Mouse (Mus musculus) brain, adult 2 months (tissue): ENCODE measurements at regions not wholly inside any gene's neighbourhood (a gene's known extent, or its start where the extent isn't known, plus 50 kb on each side); places are given as distances from the start of the nearest gene placed in this dataset.
"Not testable (repeated sequence)": the region's sequence is repeated elsewhere in the genome, so short reads cannot be mapped to it uniquely, and the experiment has no call there.

Experiments used
- DNase-seq: peaks from one replicate; pipeline ENCODE4 v3.0.0; 2011; ENCODE audit warnings: low read depth, low spot score

DNA sequence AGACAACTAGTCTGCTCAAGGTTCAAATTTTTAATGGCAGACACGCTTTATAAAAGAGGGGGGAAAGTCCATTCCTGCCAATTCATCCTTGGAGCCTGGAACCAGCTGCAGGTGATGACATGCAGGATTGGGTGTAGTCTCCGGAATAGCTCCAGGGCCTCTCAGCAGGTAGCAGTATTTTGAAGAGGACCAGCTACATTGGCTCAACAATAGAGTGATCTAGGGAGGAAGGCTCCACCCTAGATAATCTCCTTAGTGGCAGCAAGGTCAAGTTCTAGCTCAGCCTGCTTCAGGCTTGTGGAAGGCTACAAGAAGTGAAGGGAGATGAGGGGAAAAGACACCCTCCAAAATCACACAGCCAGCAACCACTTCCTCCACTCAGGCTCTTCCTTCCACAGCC lies 1405.1 kb downstream of the 4930444P10Rik start:
- DNase-seq = not testable (repeated sequence)

GRCm38 (mm10) chr1:14686172-14686571 lies 1407.0 kb downstream of the 4930444P10Rik start:
- DNase-seq = no peak

DNA sequence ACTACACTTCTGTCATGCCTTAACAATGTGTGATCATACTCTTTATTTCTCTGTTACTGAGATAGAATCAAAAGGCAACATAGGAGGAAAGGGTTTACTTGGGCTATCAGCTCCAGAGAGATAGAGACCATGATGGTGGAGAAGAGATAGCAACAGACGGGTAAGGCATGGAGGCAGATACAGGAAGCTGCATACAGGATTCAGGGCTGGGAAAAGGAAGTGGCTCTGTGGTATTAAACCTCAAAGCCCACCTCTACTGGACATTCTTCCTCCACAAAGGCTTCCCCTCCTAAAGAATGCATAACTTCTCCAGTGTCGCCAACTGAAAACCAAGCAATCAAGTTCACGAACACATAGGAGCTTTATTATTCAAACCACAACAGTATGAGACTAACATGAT lies 1412.7 kb downstream of the 4930444P10Rik start:
- DNase-seq = no peak

DNA sequence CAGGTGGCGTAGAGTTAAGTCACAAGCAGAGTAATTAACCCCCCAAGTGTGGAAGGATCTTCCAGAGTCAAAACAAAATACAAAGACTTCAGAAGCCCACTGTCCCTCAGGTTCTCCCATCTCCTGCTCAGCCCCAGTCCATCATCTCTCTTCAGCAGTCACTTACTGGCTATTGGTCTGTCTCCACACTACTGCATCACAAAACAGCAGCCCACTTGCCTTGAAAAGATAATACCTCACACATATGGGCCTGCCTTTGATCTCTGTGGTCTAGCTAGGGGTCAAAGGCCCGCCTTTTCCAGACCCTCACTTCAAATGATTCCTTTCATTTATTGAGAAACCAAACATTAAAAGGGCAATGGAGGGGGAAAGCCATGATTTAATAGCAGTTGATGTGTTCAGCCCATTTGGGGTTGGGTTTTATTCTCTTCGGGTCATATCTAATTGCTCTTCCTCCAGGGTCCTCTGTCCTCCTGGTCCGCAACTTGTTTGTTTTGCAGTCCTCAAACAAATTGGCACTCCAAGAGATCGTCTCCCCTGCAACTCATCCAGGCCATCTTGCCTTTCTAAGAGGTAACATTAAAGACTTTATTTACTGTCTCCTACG lies 1420.6 kb downstream of the 4930444P10Rik start:
- no peak for DNase-seq

DNA sequence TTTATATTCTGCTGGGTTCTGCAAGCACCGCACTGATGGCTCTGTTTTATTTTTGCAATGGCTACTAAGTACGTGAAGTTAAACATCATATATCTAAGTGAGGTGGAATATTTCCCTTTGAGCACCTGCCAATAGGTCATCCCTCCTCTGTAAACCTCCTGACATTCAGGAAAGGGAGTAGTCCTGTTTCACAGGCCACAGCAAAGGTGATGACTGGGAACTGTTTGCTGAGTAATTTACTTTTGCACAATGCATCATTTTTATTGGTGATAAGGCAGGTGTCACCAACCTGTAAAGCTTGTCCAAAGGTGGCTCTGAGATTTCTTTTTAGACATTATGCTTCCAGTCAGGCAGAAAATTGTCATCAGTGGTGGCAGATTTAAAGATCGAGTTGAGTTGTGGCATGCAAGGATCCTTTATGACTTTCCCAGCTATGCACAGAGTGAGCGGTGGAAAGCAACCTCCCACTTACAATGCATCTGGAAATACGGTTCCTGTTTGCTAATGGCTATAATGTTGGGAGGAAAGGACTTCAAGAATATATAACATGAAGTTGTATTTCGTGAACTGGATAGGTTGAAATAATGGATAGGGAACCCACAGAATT lies 1430.3 kb downstream of the 4930444P10Rik start:
- DNase-seq = no peak

DNA sequence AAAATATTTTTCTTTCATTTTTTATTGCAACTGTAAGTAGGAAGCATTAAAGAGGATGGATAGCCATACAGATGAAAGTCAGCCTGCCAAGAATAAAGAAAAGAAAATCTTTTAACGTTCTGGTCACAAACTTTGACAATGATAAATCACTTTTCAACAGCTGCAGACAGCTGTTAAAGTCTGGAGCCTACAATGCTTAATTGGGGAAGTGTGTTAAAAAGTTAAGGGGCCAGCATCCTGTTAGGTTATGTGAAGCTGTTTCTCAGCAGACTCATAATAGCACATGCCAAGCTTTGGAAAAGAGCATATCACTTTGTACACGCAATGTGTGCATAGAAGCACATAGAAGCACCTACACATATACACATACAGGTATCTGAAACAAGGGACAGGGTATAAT lies 1431.3 kb downstream of the 4930444P10Rik start:
- no peak for DNase-seq

GRCm38 (mm10) chr1:14650346-14650745 lies 1442.8 kb downstream of the 4930444P10Rik start:
- DNase-seq = no peak

DNA sequence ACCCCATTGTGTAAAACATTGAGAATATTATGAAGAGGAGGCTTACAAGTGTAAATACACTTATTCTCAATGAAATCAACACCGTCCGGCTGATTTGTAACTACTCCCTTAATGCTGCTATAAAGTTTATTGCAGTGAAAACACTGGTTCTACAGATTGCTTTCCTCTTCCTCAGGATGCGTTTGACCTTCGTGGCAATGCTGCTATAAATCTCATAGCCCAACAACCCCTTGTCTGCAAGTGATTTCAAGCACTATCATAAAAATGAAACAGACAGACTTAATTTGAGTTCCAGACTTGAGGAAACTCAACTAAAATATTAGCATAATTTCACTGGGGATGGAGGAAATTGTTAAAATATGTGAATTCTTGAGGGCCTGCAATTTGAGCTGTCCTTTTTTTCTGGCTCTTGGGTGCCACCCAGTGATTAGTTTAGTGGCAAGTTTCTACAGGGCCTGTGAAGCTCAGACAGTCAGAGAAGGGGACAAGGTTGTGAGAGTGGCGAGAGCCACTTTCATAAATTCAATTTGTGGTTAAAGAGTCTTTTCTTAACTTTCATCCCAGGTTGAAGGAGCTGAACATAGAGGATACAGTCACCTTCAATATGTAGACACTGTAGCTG lies 1457.4 kb downstream of the 4930444P10Rik start:
- DNase-seq = peak; percentile 60

GRCm38 (mm10) chr1:14631994-14632393 lies 1461.1 kb downstream of the 4930444P10Rik start:
- DNase-seq = no peak

- DNase-seq = no peak
Observed at GRCm38 (mm10) chr1:14627204-14627603, 1465.9 kb downstream of the 4930444P10Rik start.

- DNase-seq = no peak
Observed at GRCm38 (mm10) chr1:14626685-14627084, 1466.4 kb downstream of the 4930444P10Rik start.

DNA sequence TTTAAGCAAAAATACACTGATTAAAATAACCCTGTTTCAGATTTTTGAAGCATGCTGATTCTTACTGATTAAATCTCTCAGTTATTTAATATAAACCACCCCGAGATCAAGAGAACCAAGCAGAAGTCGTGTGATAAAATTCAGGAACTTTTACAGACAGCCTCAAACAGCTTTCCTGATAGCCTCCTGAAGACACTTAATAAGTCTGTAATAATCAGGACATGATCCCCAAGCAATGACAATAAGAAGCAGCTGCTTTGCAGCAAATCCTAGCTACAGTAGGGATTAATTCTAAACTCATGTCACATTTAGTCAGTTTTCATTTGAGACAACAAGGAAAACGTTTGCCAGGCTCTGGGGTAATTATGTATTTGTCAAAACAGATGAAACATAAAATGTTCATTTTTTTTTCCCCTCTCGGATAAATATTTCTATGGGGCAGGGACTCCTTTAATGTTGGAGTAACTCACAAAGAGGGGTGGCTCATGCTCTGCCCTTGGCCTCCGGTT lies 1472.1 kb downstream of the 4930444P10Rik start:
- DNase-seq = no peak

DNA sequence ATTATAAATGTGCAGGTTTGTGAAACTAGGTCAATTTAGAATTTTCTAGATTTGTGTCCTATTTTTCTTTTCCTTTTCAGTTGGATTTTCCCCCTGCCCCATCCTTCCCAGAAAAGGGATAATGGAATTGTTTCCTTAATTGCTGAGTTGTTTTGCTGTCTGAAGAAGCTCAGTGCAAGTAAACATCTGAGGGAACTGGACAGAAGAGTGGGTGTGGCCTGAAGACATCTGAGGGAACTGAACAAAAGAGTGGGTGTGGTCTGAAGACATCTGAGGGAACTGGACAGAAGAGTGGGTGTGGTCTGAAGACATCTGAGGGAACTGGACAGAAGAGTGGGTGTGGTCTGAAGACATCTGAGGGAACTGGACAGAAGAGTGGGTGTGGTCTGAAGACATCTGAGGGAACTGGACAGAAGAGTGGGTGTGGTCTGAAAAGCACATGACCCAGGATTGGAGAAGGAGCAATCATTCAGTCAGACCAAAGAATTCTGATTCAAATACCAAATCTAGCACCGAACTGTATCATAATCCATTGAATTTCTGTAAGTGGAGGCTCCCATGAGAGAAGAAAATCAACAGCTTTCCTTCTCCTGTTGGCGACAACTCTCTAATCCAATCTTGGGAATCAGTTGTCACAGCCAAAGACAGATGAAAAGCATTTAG lies 1479.8 kb downstream of the 4930444P10Rik start:
- DNase-seq = no peak

GRCm38 (mm10) chr1:14609054-14609453 lies 1484.1 kb downstream of the 4930444P10Rik start:
- no peak for DNase-seq

DNA sequence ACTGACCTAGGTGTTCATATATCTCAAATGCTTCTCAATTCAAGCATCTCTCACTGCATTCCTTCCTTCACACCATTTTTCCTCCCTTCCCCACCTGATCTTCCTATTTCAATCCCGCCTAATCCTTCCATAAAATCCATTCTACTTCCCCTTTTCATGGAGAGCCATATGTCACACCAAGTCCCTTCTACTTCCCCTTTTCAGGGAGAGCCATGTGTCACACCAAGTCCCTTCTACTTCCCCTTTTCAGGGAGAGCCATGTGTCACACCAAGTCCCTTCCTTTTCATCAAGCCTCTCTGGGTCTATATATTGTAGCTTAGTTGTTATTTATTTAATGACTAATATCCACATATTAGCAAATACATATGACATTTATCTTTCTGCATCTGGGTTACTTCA lies 1497.2 kb downstream of the 4930444P10Rik start:
- no peak for DNase-seq

GRCm38 (mm10) chr1:14589905-14590304 lies 1503.2 kb downstream of the 4930444P10Rik start:
- no peak for DNase-seq

DNA sequence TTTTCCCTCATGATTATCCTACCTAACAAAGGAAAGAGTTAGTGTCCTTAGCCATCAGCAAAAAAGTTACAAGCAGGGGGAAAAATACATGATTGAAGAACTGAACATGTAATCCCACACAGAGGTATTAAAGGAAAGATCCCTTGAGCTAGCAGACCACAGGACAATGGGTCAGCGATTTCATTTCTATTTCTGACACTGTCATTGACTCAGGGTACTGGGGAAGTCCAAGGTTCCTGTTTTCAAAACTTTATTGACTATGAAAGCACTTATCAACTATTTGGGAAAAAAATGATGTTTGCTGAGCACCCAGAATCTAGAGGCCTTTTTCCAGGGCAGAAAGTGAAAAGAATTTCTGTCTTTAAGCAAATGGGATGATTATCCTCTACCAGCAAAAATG lies 1513.7 kb downstream of the 4930444P10Rik start:
- DNase-seq = no peak

DNA sequence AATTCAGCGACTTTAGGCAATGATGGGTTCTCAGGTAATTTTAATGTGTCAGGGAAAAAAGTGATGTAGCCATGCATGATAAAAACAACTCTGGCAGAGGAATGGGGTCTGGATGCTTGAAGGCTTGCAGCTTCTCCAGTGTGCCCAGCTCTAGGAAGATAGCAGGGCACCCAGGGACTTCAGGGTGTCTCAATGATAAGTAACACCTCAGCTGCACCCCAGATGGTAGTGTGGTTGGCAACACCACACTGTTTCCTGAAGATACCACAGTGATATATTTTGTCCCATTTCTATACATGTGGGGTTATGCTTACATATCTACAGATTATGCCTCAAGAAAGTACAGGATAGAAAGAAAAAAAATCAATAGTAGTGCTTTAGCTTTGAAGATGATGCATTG lies 1516.9 kb downstream of the 4930444P10Rik start:
- DNase-seq = no peak

DNA sequence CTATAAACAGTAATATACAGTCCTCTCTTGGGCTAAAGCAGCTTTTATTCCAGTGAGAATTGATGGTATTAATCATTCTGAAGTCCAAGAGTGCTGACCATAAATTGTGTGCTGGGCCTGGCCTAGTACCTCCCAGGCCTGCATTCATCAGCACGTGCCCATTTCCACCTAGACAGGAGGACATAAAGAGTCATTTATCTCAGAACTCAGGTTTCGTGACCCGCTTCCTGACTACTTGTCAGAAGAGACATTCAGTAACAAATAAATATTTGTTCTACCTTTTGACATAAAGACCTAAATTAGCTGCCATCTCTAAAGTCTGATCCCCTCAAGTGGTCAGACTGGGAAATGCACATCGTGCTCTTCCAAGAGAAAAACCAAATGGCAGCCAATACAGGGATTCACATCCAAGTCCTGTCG lies 1522.6 kb downstream of the 4930444P10Rik start:
- peak; percentile 41 for DNase-seq

- DNase-seq = no peak
Observed at GRCm38 (mm10) chr1:14570113-14570512, 1523.0 kb downstream of the 4930444P10Rik start.

DNA sequence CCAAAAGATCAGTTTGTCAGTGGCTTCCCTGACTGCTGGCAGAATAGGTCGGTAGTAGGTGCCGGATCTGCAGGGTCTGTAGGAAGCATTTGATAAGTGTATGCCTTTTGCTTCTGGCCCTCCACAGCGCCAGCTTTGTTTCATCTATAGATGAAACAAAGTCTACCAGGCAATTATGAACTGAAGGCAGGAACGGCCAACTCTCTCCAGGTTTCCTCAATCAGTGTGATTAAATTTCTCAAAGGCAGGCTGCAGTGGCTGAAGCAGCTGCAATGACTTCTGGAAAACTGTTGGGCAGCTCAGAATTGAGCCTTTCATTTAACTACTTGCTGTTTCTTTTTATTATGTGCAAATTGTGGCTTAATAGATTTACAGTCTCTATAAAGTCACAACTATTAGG lies 1526.1 kb downstream of the 4930444P10Rik start:
- no peak for DNase-seq

- DNase-seq = no peak
Observed at GRCm38 (mm10) chr1:14566386-14566785, 1526.7 kb downstream of the 4930444P10Rik start.
